Mouse (Mus musculus): Measurements from ENCODE around the gene Gramd4.
"Not testable (repeated sequence)": the region's sequence is repeated elsewhere in the genome, so short reads cannot be mapped to it uniquely, and the experiment has no call there.

Gene Gramd4

GRCm38 (mm10) chr15:86119186-86119585, 61.7 kb downstream of the Gramd4 start:
- DNase-seq = no peak

GRCm38 (mm10) chr15:86122261-86122949, 64.9 kb downstream of the Gramd4 start:
- DNase-seq = peak; percentile 70

GRCm38 (mm10) chr15:86123409-86123808, 65.9 kb downstream of the Gramd4 start:
- no peak for DNase-seq

GRCm38 (mm10) chr15:86124359-86124758, 66.9 kb downstream of the Gramd4 start:
- peak; percentile 81 for DNase-seq

- no peak for DNase-seq
These were observed 71.5 kb downstream of the Gramd4 start for GRCm38 (mm10) chr15:86129036-86129435.

- no peak for DNase-seq
These were observed 73.2 kb downstream of the Gramd4 start for GRCm38 (mm10) chr15:86130657-86131056.

- DNase-seq = peak; percentile 77
These were observed 77.7 kb downstream of the Gramd4 start for GRCm38 (mm10) chr15:86134941-86135783.

GRCm38 (mm10) chr15:86137638-86138037, 80.1 kb downstream of the Gramd4 start:
- DNase-seq = no peak

GRCm38 (mm10) chr15:86140323-86140722, 82.8 kb downstream of the Gramd4 start:
- peak; percentile 47 for DNase-seq

GRCm38 (mm10) chr15:86144577-86144976, 87.1 kb downstream of the Gramd4 start:
- DNase-seq = no peak

- DNase-seq = no peak
These were observed 87.6 kb downstream of the Gramd4 start for GRCm38 (mm10) chr15:86145046-86145445.

- DNase-seq = no peak
These were observed 89.4 kb downstream of the Gramd4 start for GRCm38 (mm10) chr15:86146922-86147321.

- DNase-seq = no peak
These were observed 93.1 kb downstream of the Gramd4 start for GRCm38 (mm10) chr15:86150593-86150992.

- DNase-seq = no peak
These were observed 96.0 kb downstream of the Gramd4 start for GRCm38 (mm10) chr15:86153481-86153960.

GRCm38 (mm10) chr15:86156492-86156891, 99.0 kb downstream of the Gramd4 start:
- no peak for DNase-seq

GRCm38 (mm10) chr15:86159093-86159492, 101.6 kb downstream of the Gramd4 start:
- no peak for DNase-seq

- DNase-seq = no peak
These were observed 102.2 kb downstream of the Gramd4 start for GRCm38 (mm10) chr15:86159719-86160118.

- DNase-seq = no peak
These were observed 103.4 kb downstream of the Gramd4 start for GRCm38 (mm10) chr15:86160906-86161305.

GRCm38 (mm10) chr15:86161800-86162199, 104.3 kb downstream of the Gramd4 start:
- DNase-seq = not testable (repeated sequence)

- DNase-seq = no peak
These were observed 107.3 kb downstream of the Gramd4 start for GRCm38 (mm10) chr15:86164718-86165345.

- DNase-seq = no peak
These were observed 108.5 kb downstream of the Gramd4 start for GRCm38 (mm10) chr15:86165811-86166590.

GRCm38 (mm10) chr15:86167032-86167655, 109.6 kb downstream of the Gramd4 start:
- DNase-seq = peak; percentile 81
